Mouse (Mus musculus) c-Kit-positive CD71-positive TER-119-negative erythroid progenitor cells, embryonic 14.5 days (primary cell): ENCODE measurements around the gene Cuta.

Experiments used
- DNase-seq: peaks from one replicate; pipeline ENCODE4 v3.0.0-alpha.2; 2013; ENCODE audit warnings: low read depth

Cuta gene

GRCm38 (mm10) chr17:26956309-26956708, 16.9 kb upstream of the Cuta start:
- DNase-seq = no peak

- no peak for DNase-seq
These were observed 14.4 kb upstream of the Cuta start for GRCm38 (mm10) chr17:26953726-26954125.

GRCm38 (mm10) chr17:26953201-26953600, 13.8 kb upstream of the Cuta start:
- no peak for DNase-seq

- no peak for DNase-seq
These were observed 12.8 kb upstream of the Cuta start for GRCm38 (mm10) chr17:26951952-26952877.

- no peak for DNase-seq
These were observed 12.0 kb upstream of the Cuta start for GRCm38 (mm10) chr17:26951406-26951805.

- no peak for DNase-seq
These were observed 11.4 kb upstream of the Cuta start for GRCm38 (mm10) chr17:26950560-26951288.

- DNase-seq = no peak
These were observed 10.5 kb upstream of the Cuta start for GRCm38 (mm10) chr17:26949866-26950265.

- DNase-seq = no peak
These were observed 9.7 kb upstream of the Cuta start for GRCm38 (mm10) chr17:26949051-26949577.

GRCm38 (mm10) chr17:26948316-26949050, 9.1 kb upstream of the Cuta start:
- no peak for DNase-seq

- no peak for DNase-seq
These were observed 8.1 kb upstream of the Cuta start for GRCm38 (mm10) chr17:26947231-26948100.

GRCm38 (mm10) chr17:26946567-26946966, 7.2 kb upstream of the Cuta start:
- no peak for DNase-seq

- no peak for DNase-seq
These were observed 6.6 kb upstream of the Cuta start for GRCm38 (mm10) chr17:26945824-26946495.

- DNase-seq = no peak
These were observed 2.6 kb upstream of the Cuta start for GRCm38 (mm10) chr17:26941841-26942570.

GRCm38 (mm10) chr17:26941031-26941789, 1.8 kb upstream of the Cuta start, which contains the start of gene Syngap1:
Gene Syngap1, plus strand, starts transcription at chr17:26941253.
- DNase-seq = no peak

- DNase-seq = no peak
These were observed 568 bp upstream of the Cuta start for GRCm38 (mm10) chr17:26939973-26940300.

GRCm38 (mm10) chr17:26938731-26939130, 638 bp downstream of the Cuta start:
- DNase-seq = no peak

GRCm38 (mm10) chr17:26937883-26938695, 1.3 kb downstream of the Cuta start:
- DNase-seq = no peak
